Comparison of ENCODE assay signal across 20 mouse cellular contexts in genomic region chr1:67000484-67000883, GRCm38 (mm10). TPM values are rescaled to one million over a fixed set of nuclear protein-coding genes. Genes with fewer than 3 reads are reported as not detected.
DNase-seq lines count a peak whose midpoint lies in the region; ATAC-seq and TF ChIP-seq lines count a peak whose summit lies in the region.
"Had no signal": no experiment of that assay in that cellular context is flagged by ENCODE, and none has a peak within 500 bp of the region (broad histone marks: within the 10 kb centered on the region; RNA-seq: fewer than 3 reads in every experiment).

No protein-coding gene starts in this region.

- ATAC-seq in lung, postnatal 0 days = peak; percentile 45
- peak; percentile 66; the same call in 1 of the 2 replicates for ATAC-seq in stomach, embryonic 15.5 days (ENCODE audit: insufficient read depth, low FRiP score, low read depth)
- ATAC-seq: forebrain, embryonic 15.5 days had no signal

- H3K4me1 ChIP-seq in lung, postnatal 0 days (ENCODE audit: insufficient read depth, low read depth, low read length) = peaks cover 6% of the 10 kb centered on the region
- H3K4me1 ChIP-seq in stomach, embryonic 15.5 days = no peaks in the 10 kb centered on the region; the same call in 1 of the 2 replicates
- H3K4me1 ChIP-seq: embryonic facial prominence, embryonic 15.5 days; forebrain, embryonic 10.5 days; forebrain, embryonic 15.5 days had no signal

- 0 out of 2 replicates have a peak, but pooled peaks cover 7% of the 10 kb centered on the region for H3K36me3 ChIP-seq in lung, postnatal 0 days (ENCODE audit: insufficient read depth, low read length)
- H3K36me3 ChIP-seq in stomach, embryonic 15.5 days = no peaks in the 10 kb centered on the region

- TF ChIP-seq EP300 in lung, postnatal 0 days (IDR thresholded peaks at IDR 0.05) = no peak

- no peaks in the 10 kb centered on the region for H3K9me3 ChIP-seq in lung, postnatal 0 days (ENCODE audit: low read length)
- H3K9me3 ChIP-seq in stomach, embryonic 15.5 days = no peaks in the 10 kb centered on the region
- H3K9me3 ChIP-seq: embryonic facial prominence, embryonic 15.5 days; forebrain, embryonic 10.5 days; forebrain, embryonic 15.5 days; heart, embryonic 13.5 days had no signal

- H3K4me2 ChIP-seq in lung, postnatal 0 days (replicated peaks; ENCODE audit: low read depth, low read length) = no peak overlapping the region
- no peak overlapping the region for H3K4me2 ChIP-seq in stomach, embryonic 15.5 days
- H3K4me2 ChIP-seq: embryonic facial prominence, embryonic 15.5 days; forebrain, embryonic 15.5 days; heart, embryonic 13.5 days had no signal

- no peaks in the 10 kb centered on the region for H3K27me3 ChIP-seq in lung, postnatal 0 days (replicated peaks; ENCODE audit: insufficient read depth, low read length)
- H3K27me3 ChIP-seq in stomach, embryonic 15.5 days (replicated peaks) = no peaks in the 10 kb centered on the region
- H3K27me3 ChIP-seq: embryonic facial prominence, embryonic 15.5 days; forebrain, embryonic 15.5 days; heart, embryonic 13.5 days had no signal

- no peak overlapping the region for H3K9ac ChIP-seq in lung, postnatal 0 days (replicated peaks; ENCODE audit: low read depth)
- H3K9ac ChIP-seq in stomach, embryonic 15.5 days = no peak overlapping the region
- H3K9ac ChIP-seq: embryonic facial prominence, embryonic 15.5 days; forebrain, embryonic 15.5 days; heart, embryonic 13.5 days had no signal

- WGBS in lung, postnatal 0 days = 64% methylated on average over 3 of the region's 3 CpGs
- 67% methylated on average over 3 of the region's 3 CpGs for WGBS in stomach, embryonic 15.5 days

- TF ChIP-seq CTCF in lung, postnatal 0 days (IDR thresholded peaks at IDR 0.05) = no peak

- DNase-seq in lung, adult 18-20 months = peak; percentile 12 to 42
- DNase-seq in lung, postnatal 14 days = no peak
- peak; percentile 73 for DNase-seq in lung, postnatal 0 days (ENCODE audit: low spot score)
- no peak for DNase-seq in lung, postnatal 36 days
- no peak for DNase-seq in layer of hippocampus, postnatal 14 days (ENCODE audit: low spot score in 2 of 2)
- DNase-seq in cerebellum, postnatal 25 days = no peak
- DNase-seq: adrenal gland, postnatal 10 days; cerebellum, adult 11 months; cerebellum, adult 8-10 months; cerebellum, postnatal 14 days; gastrocnemius, postnatal 36 days; heart, adult 11 months; heart, postnatal 36 days had no signal

- 0 out of 2 replicates have a peak overlapping the region, but pooled peaks have one; percentile 32 for H3K27ac ChIP-seq in lung, postnatal 0 days (ENCODE audit: low read length)
- peak overlapping the region; percentile 48; the same call in 1 of the 2 replicates for H3K27ac ChIP-seq in stomach, embryonic 15.5 days
- H3K27ac ChIP-seq: embryonic facial prominence, embryonic 15.5 days; forebrain, embryonic 10.5 days; forebrain, embryonic 15.5 days; heart, embryonic 13.5 days had no signal

- H3K4me3 ChIP-seq in lung, postnatal 0 days (ENCODE audit: low read depth, low read length) = no peak overlapping the region
- H3K4me3 ChIP-seq in stomach, embryonic 15.5 days (replicated peaks) = no peak overlapping the region
- H3K4me3 ChIP-seq: embryonic facial prominence, embryonic 15.5 days; erythroblast, embryonic 14.5 days; forebrain, embryonic 10.5 days; forebrain, embryonic 15.5 days; heart, embryonic 13.5 days had no signal

RNA-seq across cellular contexts. Expression of gene Lancl1, which starts 38.2 kb away (rescaled TPM):
- polyA plus RNA-seq in lung, postnatal 0 days (2015; fragmentation: Nextera tagmentation; extraction: Ambion mirVana) = 65.9 and 68.0 TPM in 2 replicates
- 78.8 and 88.5 TPM in 2 replicates for polyA plus RNA-seq in stomach, embryonic 15.5 days (2015; fragmentation: Nextera tagmentation; extraction: Ambion mirVana)
- 100 to 1,000 TPM; 142 to 160 TPM for total RNA-seq in layer of hippocampus, postnatal 14 days (2021)

RNA-seq across cellular contexts. Expression of gene Myl1, which starts 55.3 kb away (rescaled TPM):
- 4.0 and 4.3 TPM in 2 replicates for polyA plus RNA-seq in lung, postnatal 0 days (2015; fragmentation: Nextera tagmentation; extraction: Ambion mirVana)
- polyA plus RNA-seq in stomach, embryonic 15.5 days (2015; fragmentation: Nextera tagmentation; extraction: Ambion mirVana) = 13.4 and 26.5 TPM in 2 replicates
- 1 to 10 TPM in 1 of 2 experiments, not detected in 1; 1.0 TPM for total RNA-seq in layer of hippocampus, postnatal 14 days (2021)
- total RNA-seq: MEL had no signal
- polyA plus RNA-seq: erythroblast, embryonic 14.5 days had no signal

Comparison
In these comparisons a context has a peak if more than half of its experiments do, and no peak if none do; other contexts are left out.
1. DNase-seq: peak in lung, adult 18-20 months (2 of 2) and lung, postnatal 0 days (single experiment); none in lung, postnatal 14 days (single experiment), lung, postnatal 36 days (single experiment), layer of hippocampus, postnatal 14 days (0 of 2) and cerebellum, postnatal 25 days (0 of 2).